Mouse (Mus musculus) heart, adult 2 months (tissue): Measurements from ENCODE around the gene Tesc.

Experiments
- CTCF ChIP-seq: fragments of 200-600 bp; IDR thresholded peaks from 2 replicates; pipeline ENCODE4 v1.8.1; 2022; ENCODE audit warnings: antibody characterized with exemption, mild to moderate bottlenecking, moderate library complexity
- EP300 ChIP-seq: fragments of 200-500 bp; IDR thresholded peaks from 2 replicates; pipeline ENCODE4 v1.6.1; 2011; ENCODE audit warnings: low read depth, low read length, control low read depth; ENCODE audit not compliant: insufficient read depth
- POLR2A ChIP-seq: fragments of 200-500 bp; IDR thresholded peaks from 2 replicates; pipeline ENCODE4 v1.6.1; 2011; ENCODE audit warnings: mild to moderate bottlenecking, low read depth, low read length, control low read depth; ENCODE audit not compliant: insufficient read depth

GRCm38 (mm10) chr5:118073213-118073773, 45.8 kb downstream of the Tesc start:
- TF ChIP-seq EP300: no peak
- TF ChIP-seq CTCF: no peak
- TF ChIP-seq POLR2A: no peak
